Mouse (Mus musculus) bone marrow, adult 2 months (tissue): Measurements from ENCODE around the gene Cenpv. TPM values are rescaled to one million over a fixed set of nuclear protein-coding genes. Genes with fewer than 3 reads are reported as not detected.
"Not testable (repeated sequence)": the region's sequence is repeated elsewhere in the genome, so short reads cannot be mapped to it uniquely, and the experiment has no call there.

Experiments used
- H3K27ac ChIP-seq: fragments of 200-500 bp; 2 replicates; pipeline ENCODE4 v1.5.1; 2012; ENCODE audit warnings: low read depth, mild to moderate bottlenecking, control low read depth, inconsistent platforms, low read length; ENCODE audit not compliant: control insufficient read depth, poor library complexity, insufficient read depth
- H3K4me1 ChIP-seq: fragments of 200-500 bp; 2 replicates; pipeline ENCODE4 v1.6.1; 2011; ENCODE audit warnings: low read length; ENCODE audit not compliant: control insufficient read depth, insufficient read depth
- H3K4me3 ChIP-seq: fragments of 200-500 bp; replicated peaks from 2 replicates; pipeline ENCODE3; 2011; ENCODE audit warnings: mild to moderate bottlenecking, low read depth, low read length, control low read depth; ENCODE audit not compliant: control insufficient read depth
- CTCF ChIP-seq: fragments of 200-500 bp; IDR thresholded peaks from 2 replicates; pipeline ENCODE4 v1.5.1; 2011; ENCODE audit warnings: low read length, control low read depth; ENCODE audit not compliant: control insufficient read depth, insufficient read depth
- POLR2A ChIP-seq: fragments of 200-500 bp; IDR thresholded peaks from 2 replicates; pipeline ENCODE4 v1.6.1; 2011; ENCODE audit warnings: low read depth, mild to moderate bottlenecking, control low read depth, low read length, borderline replicate concordance; ENCODE audit not compliant: control insufficient read depth
- WGBS: fragments of 180-500 bp; shearing (Covaris S2); methylation state at CpG from one replicate; pipeline ENCODE4 v1.1.7; 2018; 5-methylcytosine and 5-hydroxymethylcytosine counted together
- polyA plus RNA-seq: library from polyadenylated mRNA; stranded (reverse); fragments of >200 nt; gene quantifications from 2 replicates; pipeline ENCODE4 v1.2.4, GENCODE M21; 2011; ENCODE audit warnings: low replicate concordance; ENCODE audit not compliant: missing spikeins, insufficient read depth, insufficient read length

Cenpv gene
- polyA plus RNA-seq, 1 experiment: 22.2 TPM

DNA sequence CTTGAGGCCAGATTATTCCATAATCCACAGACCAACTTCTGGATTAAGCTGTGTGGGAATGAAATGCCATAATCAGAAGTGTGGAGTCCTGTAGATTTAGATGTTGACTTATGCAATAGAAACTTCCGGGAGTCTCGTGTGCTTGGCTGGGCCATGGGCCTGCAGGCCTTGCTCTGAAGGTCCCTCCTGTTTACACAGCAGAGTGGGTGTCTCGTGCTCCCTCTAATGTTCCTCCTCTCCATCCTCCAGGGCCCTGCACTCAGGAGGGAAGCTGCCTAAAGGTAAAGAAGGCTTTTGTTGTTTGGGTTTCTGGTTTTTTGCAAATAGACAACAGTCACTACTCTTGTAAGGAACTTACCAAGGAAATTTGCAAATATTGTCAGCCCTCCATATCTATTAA is 29.5 kb downstream of the Cenpv start:
- no peak overlapping the region for H3K27ac ChIP-seq
- no peak overlapping the region for H3K4me3 ChIP-seq
- 86% methylated on average over 3 of the region's 3 CpGs for WGBS
- TF ChIP-seq CTCF (no peak), POLR2A (no peak)
- H3K4me1 ChIP-seq: peaks cover 2% of the 10 kb centered on the region; the same call in 1 of the 2 replicates

DNA sequence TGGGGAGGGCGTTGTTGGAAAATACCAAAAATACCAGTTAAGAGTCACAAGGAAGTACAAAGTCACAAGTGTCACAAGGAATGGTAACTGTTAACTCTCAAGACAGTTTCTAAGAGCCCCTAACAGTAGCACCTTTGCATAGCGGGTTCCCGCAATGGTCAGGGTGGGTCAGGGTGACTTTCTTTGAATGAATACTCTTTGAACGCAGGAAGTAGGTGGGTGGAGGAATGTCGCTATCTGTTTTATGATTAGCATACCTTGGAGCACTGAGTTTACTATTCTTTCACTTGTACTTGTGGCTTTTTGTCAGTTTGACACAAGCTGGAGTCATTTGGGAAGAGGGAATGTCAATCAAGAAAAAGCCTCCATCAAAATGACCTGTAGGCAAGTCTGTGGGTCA is 30.2 kb downstream of the Cenpv start:
- not testable (repeated sequence) for H3K4me3 ChIP-seq, H3K4me1 ChIP-seq, H3K27ac ChIP-seq
- 89% methylated on average over 5 of the region's 5 CpGs for WGBS

DNA sequence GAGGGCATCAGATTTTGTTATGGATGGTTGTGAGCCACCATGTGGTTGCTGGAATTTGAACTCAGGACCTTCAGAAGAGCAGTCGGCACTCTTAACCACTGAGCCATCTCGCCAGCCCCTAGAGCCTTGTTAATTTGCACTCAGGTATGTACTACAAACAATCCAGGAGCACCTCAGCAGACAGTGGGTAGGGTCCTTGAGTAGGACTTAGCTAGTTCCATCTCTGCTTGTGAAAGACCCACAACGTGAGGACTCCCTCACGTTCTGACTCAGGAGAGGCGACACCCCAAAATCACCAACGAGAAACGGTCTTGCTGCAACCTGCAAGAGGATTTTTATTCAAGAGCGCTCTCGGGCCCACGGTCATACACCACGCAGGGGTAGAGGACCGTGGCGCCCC is 30.7 kb downstream of the Cenpv start:
- not testable (repeated sequence) for H3K4me1 ChIP-seq, H3K27ac ChIP-seq
- WGBS: 87% methylated on average over 13 of the region's 13 CpGs

DNA sequence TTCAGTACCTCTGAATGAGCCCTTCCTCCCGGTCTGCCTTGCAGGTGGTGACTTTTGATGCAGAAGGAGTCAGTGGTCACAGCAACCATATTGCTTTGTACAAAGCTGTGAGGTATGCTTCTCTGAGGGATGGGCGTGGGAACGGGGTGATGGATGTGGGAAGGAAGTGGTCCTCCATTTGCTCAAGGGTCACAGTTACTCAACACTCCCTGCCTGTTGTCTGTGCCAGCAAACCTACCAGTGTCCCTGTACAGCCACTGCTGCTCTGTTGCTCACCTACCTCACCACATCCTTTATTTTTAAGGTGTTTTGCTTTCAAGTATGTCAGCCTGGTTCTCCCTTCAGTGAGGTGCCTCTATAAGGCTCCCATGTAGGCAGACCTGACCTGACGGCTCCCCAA is 31.4 kb downstream of the Cenpv start:
- Histone ChIP-seq H3K4me1 (peaks cover 2% of the 10 kb centered on the region; the same call in 1 of the 2 replicates), H3K27ac (no peak overlapping the region), H3K4me3 (no peak overlapping the region)
- TF ChIP-seq POLR2A: no peak
- TF ChIP-seq CTCF: no peak
- 59% methylated on average over 4 of the region's 4 CpGs for WGBS

More for the DNA sequence above, 30.7 kb downstream of the Cenpv start:
- H3K4me3 ChIP-seq: not testable (repeated sequence)

DNA sequence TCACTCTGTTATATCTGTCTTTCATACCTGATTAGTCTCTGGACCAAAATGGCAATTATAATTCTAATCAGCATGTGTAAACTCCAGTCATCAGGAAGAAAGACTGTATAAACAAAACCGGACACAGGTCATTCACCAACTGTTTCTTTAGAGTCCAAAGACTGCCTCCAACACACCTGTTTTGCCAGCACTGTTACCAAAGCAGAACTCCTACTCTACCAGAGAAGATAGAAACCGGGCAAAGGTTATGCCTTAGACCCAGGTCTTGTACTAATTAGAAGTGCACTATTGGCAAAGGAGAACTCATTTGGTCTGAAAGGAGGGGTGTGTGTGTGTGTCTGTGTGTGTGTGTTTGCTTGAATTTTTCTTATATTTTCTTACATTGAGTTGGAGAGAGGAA is 38.5 kb downstream of the Cenpv start:
- Histone ChIP-seq H3K4me3 (no peak overlapping the region), H3K4me1 (peaks cover under 1% of the 10 kb centered on the region; the same call in 1 of the 2 replicates), H3K27ac (no peak overlapping the region)
- WGBS: 75% methylated on average over 2 of the region's 2 CpGs
- no peak for TF ChIP-seq CTCF
- TF ChIP-seq POLR2A: no peak

DNA sequence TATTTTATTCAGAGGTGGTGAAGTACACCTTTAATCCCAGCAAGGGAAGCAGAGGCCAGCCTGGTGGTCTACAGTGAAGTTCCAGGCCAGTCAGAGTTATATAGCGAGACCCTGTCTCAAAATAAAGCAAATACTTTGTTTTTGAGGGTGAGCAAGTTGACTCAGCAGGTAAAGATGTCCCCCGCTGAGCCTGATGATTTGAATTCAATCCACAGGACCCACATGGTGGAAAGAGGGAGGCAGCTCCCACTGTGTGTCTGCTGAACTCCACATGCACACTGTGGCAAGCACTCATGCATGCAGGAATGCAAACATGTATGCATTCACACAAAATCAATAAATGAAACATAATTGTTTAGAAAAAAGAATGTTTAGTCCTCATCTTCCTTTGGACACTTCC is 40.3 kb downstream of the Cenpv start:
- TF ChIP-seq CTCF: no peak
- WGBS: 86% methylated on average over 2 of the region's 2 CpGs
- Histone ChIP-seq H3K4me1 (peaks cover 3% of the 10 kb centered on the region), H3K4me3 (no peak overlapping the region), H3K27ac (no peak overlapping the region)

DNA sequence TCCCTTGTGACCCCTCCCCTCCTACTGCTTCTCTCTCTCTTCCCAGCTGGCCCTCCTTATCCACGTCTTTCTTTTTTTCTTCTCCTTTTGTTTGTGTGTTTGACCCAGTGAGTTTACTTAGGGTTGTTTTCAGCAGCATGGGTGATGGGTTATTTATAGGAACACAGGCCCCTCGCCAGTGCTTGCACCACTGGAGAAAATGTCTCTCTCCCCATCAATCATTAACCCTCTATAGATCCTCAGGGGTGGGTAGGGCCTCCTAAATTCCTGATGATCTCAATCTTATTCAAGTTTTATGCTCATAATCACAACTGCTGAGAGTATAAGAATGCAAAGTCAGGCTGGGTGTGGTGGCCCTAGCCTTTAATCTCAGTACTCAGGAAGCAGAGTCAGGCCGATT is 41.9 kb downstream of the Cenpv start:
- WGBS: 66% methylated on average over 3 of the region's 3 CpGs
- Histone ChIP-seq H3K27ac (no peak overlapping the region), H3K4me1 (peaks cover 3% of the 10 kb centered on the region), H3K4me3 (no peak overlapping the region)
- TF ChIP-seq POLR2A: no peak
- no peak for TF ChIP-seq CTCF

DNA sequence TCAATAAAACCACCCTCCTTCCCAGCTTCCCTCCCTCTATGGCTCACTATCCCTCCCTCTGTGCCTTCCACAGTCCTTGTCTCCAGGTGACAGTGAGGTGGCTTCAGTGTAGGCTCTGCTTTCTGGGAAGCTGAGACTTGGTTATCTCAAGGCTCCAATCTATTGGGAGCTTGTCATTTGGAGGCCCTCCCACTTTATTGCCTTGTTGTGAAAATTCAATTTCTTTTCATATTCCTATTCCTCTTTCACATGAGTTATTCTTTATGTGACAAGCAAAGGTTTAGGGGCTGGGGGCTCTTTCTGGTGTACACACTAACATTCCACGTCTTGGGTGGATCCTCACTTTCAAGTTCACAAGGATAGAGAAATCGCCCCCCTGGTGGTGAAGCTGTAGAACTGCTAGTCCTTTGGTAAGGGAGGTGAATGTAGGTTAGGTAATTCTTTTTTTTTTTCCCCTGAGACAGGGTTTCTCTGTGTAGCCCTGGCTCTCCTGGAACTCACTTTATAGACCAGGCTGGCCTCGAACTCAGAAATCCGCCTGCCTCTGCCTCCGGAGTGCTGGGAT is 42.8 kb downstream of the Cenpv start:
- no peak for TF ChIP-seq POLR2A
- peak; percentile 39 for TF ChIP-seq CTCF
- H3K4me1 ChIP-seq: peaks cover 3% of the 10 kb centered on the region
- no peak overlapping the region for H3K4me3 ChIP-seq
- H3K27ac ChIP-seq: no peak overlapping the region
- WGBS: 31% methylated on average over 5 of the region's 5 CpGs

DNA sequence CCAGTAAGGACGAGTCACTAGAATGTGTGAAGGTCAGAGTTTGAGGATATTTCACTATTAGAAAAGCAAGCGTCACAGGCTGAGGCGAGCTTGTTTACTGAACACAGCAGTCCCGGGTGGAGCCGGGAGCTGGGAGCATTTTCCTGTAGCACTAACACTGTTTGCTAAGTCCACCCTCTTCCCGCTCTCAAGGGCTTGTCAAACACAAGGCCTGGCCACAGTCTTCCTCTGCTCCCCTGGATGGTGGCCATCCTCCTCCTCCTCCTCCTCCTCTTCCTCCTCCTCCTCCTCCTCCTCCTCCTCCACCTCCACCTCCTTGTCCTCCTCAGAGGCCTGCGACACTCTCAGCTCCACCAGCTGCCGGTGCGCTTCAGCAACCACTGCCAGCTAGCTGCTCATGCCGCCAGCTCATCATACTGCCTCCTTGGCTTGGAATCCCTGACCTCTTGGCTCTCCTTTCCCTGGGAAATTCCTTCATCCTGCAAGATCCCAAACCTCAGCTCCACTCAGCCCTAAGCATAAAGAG is 43.7 kb downstream of the Cenpv start:
- no peak for TF ChIP-seq CTCF
- TF ChIP-seq POLR2A: no peak
- no peak overlapping the region for H3K4me3 ChIP-seq
- H3K4me1 ChIP-seq: peaks cover 3% of the 10 kb centered on the region
- H3K27ac ChIP-seq: peak overlapping the region; percentile 60
- WGBS: 70% methylated on average over 9 of the region's 10 CpGs
